In genomic region chr1:75425796-75426471, GRCm38 (mm10) we compare ENCODE assay signal across 8 mouse cellular contexts. TPM values are rescaled to one million over a fixed set of nuclear protein-coding genes. Genes with fewer than 3 reads are reported as not detected.
DNase-seq lines count a peak whose midpoint lies in the region; ATAC-seq and TF ChIP-seq lines count a peak whose summit lies in the region.

No protein-coding gene starts in this region.

- H3K4me1 ChIP-seq in neural tube, embryonic 15.5 days = peaks cover 23% of the 10 kb centered on the region
- H3K4me1 ChIP-seq in olfactory bulb, adult 2 months (ENCODE audit: control insufficient read depth, insufficient read depth, low read length) = peaks cover 35% of the 10 kb centered on the region

- TF ChIP-seq POLR2A in olfactory bulb, adult 2 months (IDR thresholded peaks at IDR 0.05; ENCODE audit: insufficient read depth, low read depth, low read length) = no peak

- no peak for ATAC-seq in neural tube, embryonic 15.5 days (ENCODE audit: low FRiP score)
- ATAC-seq in granulocyte monocyte progenitor cell, adult 5-6 weeks (replicated peaks; ENCODE audit: poor library complexity, severe bottlenecking) = 0 out of 2 replicates have a peak, but pooled peaks have one; percentile 36

- DNase-seq in gastrocnemius, postnatal 10 days = peak; percentile 56
- DNase-seq in gastrocnemius, postnatal 4 days (ENCODE audit: low spot score in 2 of 2) = no peak
- DNase-seq in neural tube, embryonic 10.5 days (ENCODE audit: extremely low spot score, low spot score) = peak; percentile 86
- DNase-seq in brain, adult 2 months (ENCODE audit: low read depth, low spot score) = peak; percentile 85
- no peak for DNase-seq in spleen, postnatal 36 days (ENCODE audit: low spot score in 2 of 2)

- H3K4me2 ChIP-seq in neural tube, embryonic 15.5 days = no peak overlapping the region

- no peak overlapping the region for H3K9ac ChIP-seq in neural tube, embryonic 15.5 days (replicated peaks)

- no peak overlapping the region for H3K4me3 ChIP-seq in neural tube, embryonic 15.5 days (replicated peaks)
- no peak overlapping the region for H3K4me3 ChIP-seq in olfactory bulb, adult 2 months (ENCODE audit: insufficient read depth, low read depth, low read length)

- TF ChIP-seq CTCF in olfactory bulb, adult 2 months (IDR thresholded peaks at IDR 0.05; ENCODE audit: insufficient read depth, low read depth, low read length) = peak; percentile 55

- H3K9me3 ChIP-seq in neural tube, embryonic 15.5 days (replicated peaks) = no peaks in the 10 kb centered on the region

- 35% methylated on average over 10 of the region's 10 CpGs for WGBS in neural tube, embryonic 15.5 days
- 51% methylated on average over 10 of the region's 10 CpGs for WGBS in olfactory bulb, adult 2 months

- peaks cover 39% of the 10 kb centered on the region for H3K27me3 ChIP-seq in neural tube, embryonic 15.5 days (replicated peaks)

- peaks cover 14% of the 10 kb centered on the region for H3K36me3 ChIP-seq in neural tube, embryonic 15.5 days

- H3K27ac ChIP-seq in neural tube, embryonic 15.5 days (replicated peaks) = no peak overlapping the region
- H3K27ac ChIP-seq in olfactory bulb, adult 2 months (ENCODE audit: insufficient read depth, low read depth, low read length) = no peak overlapping the region

RNA-seq across cellular contexts. Expression of gene Gmppa, which starts 9.8 kb away (rescaled TPM):
- 10 to 100 TPM; 35.6 to 39.7 TPM for total RNA-seq in gastrocnemius, postnatal 10 days (2021)
- total RNA-seq in gastrocnemius, postnatal 4 days (2021) = 10 to 100 TPM; 43.5 to 49.3 TPM
- 72.4 and 78.3 TPM in 2 replicates for polyA plus RNA-seq in neural tube, embryonic 15.5 days (2015; fragmentation: Nextera tagmentation; extraction: Ambion mirVana)
- 118 and 133 TPM in 2 replicates for total RNA-seq in granulocyte monocyte progenitor cell, adult 5-6 weeks (2014; fragmentation: Nextera tagmentation)
- total RNA-seq in granulocyte monocyte progenitor cell, adult 5-6 weeks (2017) = 85.1 and 88.3 TPM in 2 replicates
- polyA plus RNA-seq in olfactory bulb, adult 2 months (2012; ENCODE audit: insufficient read depth, insufficient read length, low replicate concordance, missing spikeins) = not detected in 2 replicates

RNA-seq across cellular contexts. Expression of gene Asic4, which starts 24.3 kb away (rescaled TPM):
- not detected for total RNA-seq in gastrocnemius, postnatal 10 days (2021)
- total RNA-seq in gastrocnemius, postnatal 4 days (2021) = under 1 TPM in 1 of 2 experiments, not detected in 1; 0.13 TPM
- polyA plus RNA-seq in neural tube, embryonic 15.5 days (2015; fragmentation: Nextera tagmentation; extraction: Ambion mirVana) = 22.9 and 31.6 TPM in 2 replicates
- not detected in 2 replicates for total RNA-seq in granulocyte monocyte progenitor cell, adult 5-6 weeks (2014; fragmentation: Nextera tagmentation)
- not detected in 2 replicates for total RNA-seq in granulocyte monocyte progenitor cell, adult 5-6 weeks (2017)
- not detected in 2 replicates for polyA plus RNA-seq in olfactory bulb, adult 2 months (2012; ENCODE audit: insufficient read depth, insufficient read length, low replicate concordance, missing spikeins)

RNA-seq across cellular contexts. Expression of gene Speg, which starts 50.8 kb away (rescaled TPM):
- 100 to 1,000 TPM; 196 to 209 TPM for total RNA-seq in gastrocnemius, postnatal 10 days (2021)
- total RNA-seq in gastrocnemius, postnatal 4 days (2021) = 100 to 1,000 TPM; 156 to 170 TPM
- polyA plus RNA-seq in neural tube, embryonic 15.5 days (2015; fragmentation: Nextera tagmentation; extraction: Ambion mirVana) = 20.1 and 21.7 TPM in 2 replicates
- total RNA-seq in granulocyte monocyte progenitor cell, adult 5-6 weeks (2014; fragmentation: Nextera tagmentation) = not detected in 2 replicates
- 0.05 TPM in 1 of 2 replicates, not detected in the other for total RNA-seq in granulocyte monocyte progenitor cell, adult 5-6 weeks (2017)
- not detected in 2 replicates for polyA plus RNA-seq in olfactory bulb, adult 2 months (2012; ENCODE audit: insufficient read depth, insufficient read length, low replicate concordance, missing spikeins)

RNA-seq across cellular contexts. Expression of gene Chpf, which starts 53.2 kb away (rescaled TPM):
- 10 to 100 TPM; 22.2 to 32.0 TPM for total RNA-seq in gastrocnemius, postnatal 10 days (2021)
- total RNA-seq in gastrocnemius, postnatal 4 days (2021) = 10 to 100 TPM; 47.6 to 51.6 TPM
- polyA plus RNA-seq in neural tube, embryonic 15.5 days (2015; fragmentation: Nextera tagmentation; extraction: Ambion mirVana) = 48.3 and 51.7 TPM in 2 replicates
- total RNA-seq in granulocyte monocyte progenitor cell, adult 5-6 weeks (2014; fragmentation: Nextera tagmentation) = 2.5 TPM in 1 of 2 replicates, not detected in the other
- total RNA-seq in granulocyte monocyte progenitor cell, adult 5-6 weeks (2017) = 0.62 and 1.0 TPM in 2 replicates
- not detected in 2 replicates for polyA plus RNA-seq in olfactory bulb, adult 2 months (2012; ENCODE audit: insufficient read depth, insufficient read length, low replicate concordance, missing spikeins)

RNA-seq across cellular contexts. Expression of gene Tmem198, which starts 53.4 kb away (rescaled TPM):
- under 1 TPM; 0.68 to 0.87 TPM for total RNA-seq in gastrocnemius, postnatal 10 days (2021)
- total RNA-seq in gastrocnemius, postnatal 4 days (2021) = under 1 TPM; 0.78 to 0.93 TPM
- 40.2 and 50.7 TPM in 2 replicates for polyA plus RNA-seq in neural tube, embryonic 15.5 days (2015; fragmentation: Nextera tagmentation; extraction: Ambion mirVana)
- not detected in 2 replicates for total RNA-seq in granulocyte monocyte progenitor cell, adult 5-6 weeks (2014; fragmentation: Nextera tagmentation)
- total RNA-seq in granulocyte monocyte progenitor cell, adult 5-6 weeks (2017) = not detected in 2 replicates
- polyA plus RNA-seq in olfactory bulb, adult 2 months (2012; ENCODE audit: insufficient read depth, insufficient read length, low replicate concordance, missing spikeins) = not detected in 2 replicates

Comparison
In these comparisons a context has a peak if more than half of its experiments do, and no peak if none do; other contexts are left out.
1. DNase-seq: peak in gastrocnemius, postnatal 10 days (single experiment), neural tube, embryonic 10.5 days (single experiment) and brain, adult 2 months (single experiment); none in gastrocnemius, postnatal 4 days (0 of 2) and spleen, postnatal 36 days (0 of 2).
2. RNA of gene Speg, which starts 50.8 kb away (total RNA-seq): 196 to 209 TPM in gastrocnemius, postnatal 10 days and 156 to 170 TPM in gastrocnemius, postnatal 4 days; 0.05 TPM in granulocyte monocyte progenitor cell, adult 5-6 weeks; every median in the first group is over 100 times any median in the second.